Mouse (Mus musculus) lung, postnatal 0 days (tissue): ENCODE measurements at regions not wholly inside any gene's neighbourhood (a gene's known extent, or its start where the extent isn't known, plus 50 kb on each side); places are given as distances from the start of the nearest gene placed in this dataset.

Experiments used
- ATAC-seq: fragments of 200-750 bp; cut with Nextera tagmentation; 2 replicates; pipeline ENCODE4 v1.8.0; 2017; ENCODE audit warnings: moderate library complexity
- DNase-seq: peaks from one replicate; pipeline ENCODE4 v3.0.0-alpha.2; 2016; ENCODE audit warnings: low spot score
- H3K27ac ChIP-seq: fragments of 300-500 bp; sonication (generic); 2 replicates; pipeline ENCODE4 v1.5.1; 2014; ENCODE audit warnings: antibody characterized with exemption, mild to moderate bottlenecking, low read length, mixed read lengths
- H3K27me3 ChIP-seq: fragments of 300-500 bp; sonication (generic); replicated peaks from 2 replicates; pipeline ENCODE4 v1.6.1; 2014; ENCODE audit warnings: low read length, mixed read lengths; ENCODE audit not compliant: insufficient read depth
- H3K36me3 ChIP-seq: fragments of 300-500 bp; sonication (generic); 2 replicates; pipeline ENCODE4 v1.6.1; 2014; ENCODE audit warnings: low read length, mixed read lengths; ENCODE audit not compliant: insufficient read depth
- H3K4me1 ChIP-seq: fragments of 300-500 bp; sonication (generic); 2 replicates; pipeline ENCODE4 v1.6.1; 2014; ENCODE audit warnings: antibody characterized with exemption, low read depth, low read length, mixed read lengths; ENCODE audit not compliant: insufficient read depth
- H3K4me2 ChIP-seq: fragments of 300-500 bp; sonication (generic); replicated peaks from 2 replicates; pipeline ENCODE4 v1.6.1; 2014; ENCODE audit warnings: low read depth, mild to moderate bottlenecking, low read length, moderate library complexity, mixed read lengths
- H3K4me3 ChIP-seq: fragments of 300-500 bp; sonication (generic); 2 replicates; pipeline ENCODE4 v1.5.1; 2014; ENCODE audit warnings: low read depth, low read length
- H3K9ac ChIP-seq: fragments of 300-500 bp; sonication (generic); replicated peaks from 2 replicates; pipeline ENCODE4 v1.6.1; 2014; ENCODE audit warnings: low read depth, mild to moderate bottlenecking
- H3K9me3 ChIP-seq: fragments of 300-500 bp; sonication (generic); 2 replicates; pipeline ENCODE4 v1.6.1; 2016; ENCODE audit warnings: low read length, mixed read lengths
- CTCF ChIP-seq: IDR thresholded peaks from 2 replicates; pipeline ENCODE4 v1.5.1; 2016; ENCODE audit warnings: antibody characterized with exemption, mild to moderate bottlenecking
- EP300 ChIP-seq: IDR thresholded peaks from 2 replicates; pipeline ENCODE4 v1.6.1; 2016; ENCODE audit warnings: antibody characterized with exemption, mild to moderate bottlenecking, control low read depth
- WGBS: fragments of 180-500 bp; shearing (Covaris S2); extraction: QIAGEN DNeasy Blood & Tissue Kit; methylation state at CpG from one replicate; pipeline ENCODE4 v1.1.7; 2014; 5-methylcytosine and 5-hydroxymethylcytosine counted together

DNA sequence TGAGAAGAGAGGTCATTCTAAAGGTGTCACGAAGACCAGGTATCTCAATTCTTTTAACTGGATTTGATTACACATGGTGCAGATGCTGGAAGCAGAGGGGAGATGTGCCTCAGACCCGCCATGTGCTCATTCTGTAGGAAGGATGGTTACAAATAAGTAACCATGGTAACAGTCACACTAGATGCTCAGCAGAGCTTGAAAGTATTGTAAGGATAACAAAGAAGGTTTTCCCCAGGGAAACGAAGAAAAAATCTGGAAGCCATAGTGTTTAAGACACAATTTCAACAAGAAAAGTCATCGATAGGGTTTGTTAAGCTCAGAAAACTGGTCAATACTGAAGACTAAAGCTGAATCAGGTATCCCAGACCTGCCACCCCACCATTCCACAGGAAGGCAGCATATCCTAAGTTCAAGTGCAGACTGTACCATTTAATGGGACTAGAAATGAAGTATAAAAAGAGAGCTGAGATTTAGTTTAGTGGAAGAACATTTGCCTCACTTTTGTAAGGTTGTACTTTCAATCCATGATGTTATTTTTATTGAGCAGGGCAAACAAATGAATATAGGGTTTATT is 68.9 kb upstream of the Ankrd50 start:
- Histone ChIP-seq H3K4me2 (no peak overlapping the region), H3K9me3 (no peaks in the 10 kb centered on the region), H3K27me3 (no peaks in the 10 kb centered on the region), H3K9ac (no peak overlapping the region), H3K36me3 (no peaks in the 10 kb centered on the region), H3K27ac (no peak overlapping the region), H3K4me3 (no peak overlapping the region), H3K4me1 (no peaks in the 10 kb centered on the region)
- ATAC-seq (no peak), DNase-seq (no peak)
- WGBS, result 84% methylated on average over 4 of the region's 4 CpGs
- TF ChIP-seq EP300, result no peak
- TF ChIP-seq CTCF, result no peak

DNA sequence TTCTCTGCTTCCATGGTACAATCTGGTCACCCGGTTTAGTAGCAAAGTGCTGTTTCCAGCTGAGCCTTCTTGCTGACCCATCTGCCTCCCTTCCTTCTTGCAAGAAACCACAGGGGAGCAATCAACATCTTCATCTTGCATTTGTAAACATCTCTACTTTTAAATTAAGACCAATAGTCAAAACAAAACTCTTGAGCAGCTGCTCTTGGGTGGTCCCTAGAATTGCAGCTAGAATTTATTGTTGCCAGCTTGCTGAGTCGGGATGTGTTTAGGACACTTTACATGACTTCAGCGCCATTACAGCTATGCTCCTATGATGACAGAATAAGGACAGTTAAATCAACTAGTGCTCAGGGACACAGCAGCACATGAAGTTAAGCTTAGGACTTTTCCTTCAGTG is 62.4 kb upstream of the Ankrd50 start:
- WGBS, result 35% methylated on average over 3 of the region's 3 CpGs
- ATAC-seq (no peak), DNase-seq (no peak)
- Histone ChIP-seq H3K4me1 (no peaks in the 10 kb centered on the region), H3K27me3 (no peaks in the 10 kb centered on the region), H3K36me3 (no peaks in the 10 kb centered on the region), H3K4me3 (no peak overlapping the region), H3K9me3 (no peaks in the 10 kb centered on the region), H3K4me2 (no peak overlapping the region), H3K27ac (no peak overlapping the region), H3K9ac (no peak overlapping the region)
- no peak for TF ChIP-seq CTCF
- no peak for TF ChIP-seq EP300

DNA sequence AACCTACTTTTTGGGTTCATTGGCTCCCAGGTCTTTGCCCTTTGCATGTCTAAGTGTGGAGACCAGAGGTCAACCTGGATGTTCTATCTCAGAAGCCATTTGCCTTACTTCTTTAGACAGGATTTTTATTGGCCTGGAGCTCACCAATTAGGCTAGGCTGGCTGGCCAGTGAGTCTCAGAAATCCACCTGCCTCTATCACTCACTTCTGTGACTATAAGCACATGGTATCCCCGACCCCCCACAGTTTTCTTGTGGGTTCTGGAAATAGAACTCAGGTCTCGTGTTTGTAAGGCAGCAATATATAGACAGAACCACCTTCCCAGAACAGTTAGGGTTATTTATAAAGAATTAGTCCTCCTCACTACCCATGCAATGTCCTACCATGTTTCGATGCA is 60.9 kb upstream of the Ankrd50 start:
- Histone ChIP-seq H3K36me3 (no peaks in the 10 kb centered on the region), H3K4me2 (no peak overlapping the region), H3K4me3 (no peak overlapping the region), H3K27me3 (no peaks in the 10 kb centered on the region), H3K9me3 (no peaks in the 10 kb centered on the region), H3K27ac (no peak overlapping the region), H3K9ac (no peak overlapping the region), H3K4me1 (no peaks in the 10 kb centered on the region)
- WGBS, result 85% methylated on average over 3 of the region's 3 CpGs
- TF ChIP-seq EP300 (no peak), CTCF (no peak)
- DNase-seq, result no peak
- ATAC-seq, result no peak

DNA sequence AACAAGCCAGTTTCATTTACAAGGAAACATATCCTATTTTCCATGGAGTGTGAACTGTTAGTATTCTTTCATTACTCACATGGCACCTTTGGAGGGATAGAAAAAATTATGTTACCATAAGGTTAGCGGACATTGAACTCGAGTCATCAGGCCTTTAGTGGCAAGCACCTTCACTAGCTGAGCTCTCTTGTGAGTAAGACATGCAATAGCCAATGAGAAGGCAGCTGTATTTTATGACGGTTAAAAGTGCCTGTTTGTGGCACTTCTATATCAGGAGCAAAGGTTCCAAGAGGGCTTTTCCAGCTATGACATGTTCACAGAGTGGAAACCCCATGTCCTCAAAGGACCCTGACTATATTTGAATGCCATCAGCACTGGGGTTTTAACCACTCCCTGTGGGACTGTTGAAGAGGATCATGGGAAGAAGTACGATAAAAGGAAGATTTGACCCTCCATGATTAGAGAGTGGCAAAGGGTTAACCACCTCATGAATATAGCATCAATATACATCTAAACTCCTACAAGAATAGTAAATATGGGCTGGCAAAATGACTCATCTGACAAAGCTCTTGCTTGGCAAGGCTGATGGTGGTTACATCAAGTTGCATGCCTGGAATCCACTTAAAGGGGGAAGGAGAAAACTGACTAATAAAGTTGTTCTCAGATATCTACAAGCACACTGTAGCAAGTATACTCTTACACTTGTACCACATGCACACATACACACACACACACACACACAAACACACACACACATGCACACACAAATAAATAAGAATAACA is 60.3 kb upstream of the Ankrd50 start:
- Histone ChIP-seq H3K36me3 (no peaks in the 10 kb centered on the region), H3K4me1 (no peaks in the 10 kb centered on the region), H3K9me3 (no peaks in the 10 kb centered on the region), H3K4me2 (no peak overlapping the region), H3K27ac (no peak overlapping the region), H3K9ac (no peak overlapping the region), H3K27me3 (no peaks in the 10 kb centered on the region), H3K4me3 (no peak overlapping the region)
- DNase-seq (no peak), ATAC-seq (no peak)
- WGBS, result 87% methylated on average over 4 of the region's 4 CpGs
- TF ChIP-seq EP300, result no peak
- TF ChIP-seq CTCF, result no peak

DNA sequence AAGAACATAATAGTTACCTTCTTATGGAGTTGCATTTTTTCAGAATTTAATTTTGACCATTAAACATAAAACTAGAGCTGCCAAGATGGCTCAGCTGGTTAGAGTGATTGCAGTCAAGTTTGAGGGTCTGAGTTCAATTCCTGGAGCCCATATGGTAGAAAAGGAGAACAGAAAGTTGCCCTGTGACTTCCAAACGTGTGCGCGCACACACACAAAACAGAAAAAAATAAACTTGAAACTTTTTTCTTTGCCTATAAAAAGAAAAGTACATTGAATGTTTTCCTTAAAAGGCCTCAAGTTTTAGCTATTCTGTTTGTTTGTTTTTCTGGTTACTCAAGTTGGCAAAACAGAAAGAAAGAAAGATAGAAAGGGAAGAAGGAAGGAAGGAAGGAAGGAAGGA is 59.2 kb upstream of the Ankrd50 start:
- no peak overlapping the region for H3K9ac ChIP-seq
- no peak overlapping the region for H3K27ac ChIP-seq
- no peak for DNase-seq
- H3K27me3 ChIP-seq, result no peaks in the 10 kb centered on the region
- no peak for ATAC-seq
- no peak overlapping the region for H3K4me3 ChIP-seq
- H3K9me3 ChIP-seq, result no peaks in the 10 kb centered on the region
- 94% methylated on average over 3 of the region's 3 CpGs for WGBS
- no peak overlapping the region for H3K4me2 ChIP-seq
- TF ChIP-seq EP300 (no peak), CTCF (no peak)
- no peaks in the 10 kb centered on the region for H3K36me3 ChIP-seq
- H3K4me1 ChIP-seq, result no peaks in the 10 kb centered on the region

DNA sequence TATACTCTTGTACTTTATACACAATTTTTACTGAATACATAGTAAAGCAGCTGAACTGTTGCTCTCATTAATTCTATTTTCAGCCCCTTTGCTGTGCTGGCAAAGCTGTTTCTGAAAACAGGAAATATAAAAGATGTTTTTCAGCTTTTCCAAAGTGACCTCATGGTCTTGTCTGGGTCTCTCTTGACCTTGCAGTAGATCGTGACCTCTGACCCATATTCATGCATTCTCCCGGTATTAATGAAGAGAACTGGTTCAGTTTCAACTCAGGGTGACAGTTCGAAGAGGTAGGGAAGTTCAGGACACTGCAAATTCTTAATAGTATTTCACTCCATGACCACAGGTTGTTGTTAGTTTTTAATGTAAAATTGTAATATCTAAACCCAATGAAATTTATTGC is 56.7 kb upstream of the Ankrd50 start:
- TF ChIP-seq CTCF (no peak), EP300 (no peak)
- Histone ChIP-seq H3K4me1 (no peaks in the 10 kb centered on the region), H3K27ac (no peak overlapping the region), H3K9ac (no peak overlapping the region), H3K4me3 (no peak overlapping the region), H3K4me2 (no peak overlapping the region), H3K36me3 (no peaks in the 10 kb centered on the region), H3K27me3 (no peaks in the 10 kb centered on the region), H3K9me3 (no peaks in the 10 kb centered on the region)
- 62% methylated on average over 3 of the region's 3 CpGs for WGBS
- DNase-seq (no peak), ATAC-seq (no peak)
